Mouse (Mus musculus) liver, embryonic 16.5 days (tissue): ENCODE data around the gene Pptc7. TPM values are rescaled to one million over a fixed set of nuclear protein-coding genes. Genes with fewer than 3 reads are reported as not detected.

Experiments used
- ATAC-seq: fragments of 200-750 bp; cut with Nextera tagmentation; 2 replicates; pipeline ENCODE4 v1.8.0; 2017; ENCODE audit warnings: low read depth, mild to moderate bottlenecking, moderate number of reproducible peaks, moderate library complexity
- H3K27ac ChIP-seq: fragments of 300-500 bp; sonication (generic); 2 replicates; pipeline ENCODE4 v1.5.1; 2014; ENCODE audit warnings: mild to moderate bottlenecking, low read length
- H3K27me3 ChIP-seq: fragments of 300-500 bp; sonication (generic); 2 replicates; pipeline ENCODE4 v1.6.1; 2014; ENCODE audit warnings: low read depth, low read length, mixed read lengths; ENCODE audit not compliant: control insufficient read depth, insufficient read depth
- H3K36me3 ChIP-seq: fragments of 300-500 bp; sonication (generic); 2 replicates; pipeline ENCODE4 v1.6.1; 2014; ENCODE audit warnings: mild to moderate bottlenecking; ENCODE audit not compliant: control insufficient read depth, insufficient read depth
- H3K4me1 ChIP-seq: fragments of 300-500 bp; sonication (generic); 2 replicates; pipeline ENCODE4 v1.6.1; 2014; ENCODE audit warnings: low read depth, low read length, mixed read lengths; ENCODE audit not compliant: control insufficient read depth
- H3K4me2 ChIP-seq: fragments of 300-500 bp; sonication (generic); 2 replicates; pipeline ENCODE4 v1.6.1; 2014; ENCODE audit warnings: low read depth, low read length, mixed read lengths
- H3K4me3 ChIP-seq: fragments of 300-500 bp; sonication (generic); 2 replicates; pipeline ENCODE4 v1.5.1; 2014; ENCODE audit warnings: low read depth, mild to moderate bottlenecking, low read length
- H3K9ac ChIP-seq: fragments of 300-500 bp; sonication (generic); 2 replicates; pipeline ENCODE4 v1.6.1; 2014; ENCODE audit warnings: low read depth, low read length
- H3K9me3 ChIP-seq: fragments of 300-500 bp; sonication (generic); replicated peaks from 2 replicates; pipeline ENCODE4 v1.6.1; 2016; ENCODE audit warnings: low read length; ENCODE audit not compliant: control insufficient read depth
- WGBS: fragments of 180-500 bp; shearing (Covaris S2); extraction: QIAGEN DNeasy Blood & Tissue Kit; methylation state at CpG from one replicate; pipeline ENCODE4 v1.1.7; 2014; ENCODE audit not compliant: insufficient replicate concordance; 5-methylcytosine and 5-hydroxymethylcytosine counted together
- polyA plus RNA-seq: library from polyadenylated mRNA; unstranded; fragments of >200 nt; fragmentation: Nextera tagmentation; extraction: Ambion mirVana; gene quantifications from 2 replicates; pipeline ENCODE4 v1.2.1, GENCODE M21; 2015

Pptc7 gene
- polyA plus RNA-seq, 1 experiment from 2014 or later = 4.1 TPM

GRCm38 (mm10) chr5:122263933-122264905 lies 19.9 kb upstream of the Pptc7 start, which contains the start of gene Tctn1:
Gene Tctn1 (minus strand): TSS chr5:122264460.
- Histone ChIP-seq H3K4me2 (peak within 1 kb of the TSS; percentile 98), H3K4me3 (peak within 1 kb of the TSS; percentile 81), H3K9ac (peak within 1 kb of the TSS; percentile 83), H3K27ac (peak within 1 kb of the TSS; percentile 63), H3K9me3 (no peaks in the 10 kb centered on the region), H3K27me3 (no peaks in the 10 kb centered on the region), H3K4me1 (peaks cover 21% of the 10 kb centered on the region), H3K36me3 (no peaks in the 10 kb centered on the region)
- 1% methylated on average over 49 of the region's 49 CpGs for WGBS
- ATAC-seq = peak; percentile 100

GRCm38 (mm10) chr5:122265187-122265586 lies 19.0 kb upstream of the Pptc7 start:
- H3K4me3 ChIP-seq = no peak overlapping the region
- H3K4me2 ChIP-seq = peak overlapping the region; percentile 74
- H3K27ac ChIP-seq = no peak overlapping the region
- H3K36me3 ChIP-seq = no peaks in the 10 kb centered on the region
- no peaks in the 10 kb centered on the region for H3K9me3 ChIP-seq
- no peaks in the 10 kb centered on the region for H3K27me3 ChIP-seq
- H3K4me1 ChIP-seq = peaks cover 21% of the 10 kb centered on the region
- no peak for ATAC-seq
- WGBS = 57% methylated on average over 3 of the region's 3 CpGs
- H3K9ac ChIP-seq = no peak overlapping the region

- no peaks in the 10 kb centered on the region for H3K36me3 ChIP-seq
- H3K4me3 ChIP-seq = no peak overlapping the region
- H3K27ac ChIP-seq = no peak overlapping the region
- no peak overlapping the region for H3K4me2 ChIP-seq
- ATAC-seq = no peak
- H3K27me3 ChIP-seq = no peaks in the 10 kb centered on the region
- peaks cover 21% of the 10 kb centered on the region for H3K4me1 ChIP-seq
- no peaks in the 10 kb centered on the region for H3K9me3 ChIP-seq
- H3K9ac ChIP-seq = no peak overlapping the region
- WGBS = 64% methylated on average over 2 of the region's 2 CpGs
Measured at GRCm38 (mm10) chr5:122265942-122266341, 18.2 kb upstream of the Pptc7 start.

- Histone ChIP-seq H3K4me2 (no peak overlapping the region), H3K27ac (no peak overlapping the region)
Measured at GRCm38 (mm10) chr5:122267136-122267535, 17.0 kb upstream of the Pptc7 start.

GRCm38 (mm10) chr5:122267899-122268298 lies 16.3 kb upstream of the Pptc7 start:
- Histone ChIP-seq H3K4me1 (peaks cover 15% of the 10 kb centered on the region), H3K9me3 (no peaks in the 10 kb centered on the region), H3K27ac (no peak overlapping the region), H3K4me2 (no peak overlapping the region), H3K9ac (no peak overlapping the region), H3K36me3 (no peaks in the 10 kb centered on the region), H3K27me3 (no peaks in the 10 kb centered on the region), H3K4me3 (no peak overlapping the region)
- WGBS = 11% methylated on average over 5 of the region's 5 CpGs
- no peak for ATAC-seq

More at GRCm38 (mm10) chr5:122267136-122267535, 17.0 kb upstream of the Pptc7 start:
- H3K9ac ChIP-seq = no peak overlapping the region
- H3K9me3 ChIP-seq = no peaks in the 10 kb centered on the region
- WGBS = 39% methylated on average over 7 of the region's 7 CpGs
- no peak for ATAC-seq
- H3K4me3 ChIP-seq = no peak overlapping the region
- no peaks in the 10 kb centered on the region for H3K36me3 ChIP-seq
- H3K4me1 ChIP-seq = peaks cover 15% of the 10 kb centered on the region
- no peaks in the 10 kb centered on the region for H3K27me3 ChIP-seq

GRCm38 (mm10) chr5:122268858-122269604 lies 15.1 kb upstream of the Pptc7 start:
- H3K4me2 ChIP-seq = no peak overlapping the region
- H3K36me3 ChIP-seq = no peaks in the 10 kb centered on the region
- H3K27ac ChIP-seq = no peak overlapping the region
- WGBS = 51% methylated on average over 12 of the region's 12 CpGs
- ATAC-seq = no peak
- no peaks in the 10 kb centered on the region for H3K9me3 ChIP-seq
- no peak overlapping the region for H3K9ac ChIP-seq
- H3K27me3 ChIP-seq = no peaks in the 10 kb centered on the region
- no peak overlapping the region for H3K4me3 ChIP-seq
- peaks cover 9% of the 10 kb centered on the region for H3K4me1 ChIP-seq

GRCm38 (mm10) chr5:122272821-122273220 lies 11.3 kb upstream of the Pptc7 start:
- WGBS = 60% methylated on average over 5 of the region's 5 CpGs
- H3K9me3 ChIP-seq = no peaks in the 10 kb centered on the region
- peaks cover 6% of the 10 kb centered on the region for H3K4me1 ChIP-seq
- ATAC-seq = no peak
- no peaks in the 10 kb centered on the region for H3K27me3 ChIP-seq
- H3K4me3 ChIP-seq = no peak overlapping the region
- no peak overlapping the region for H3K27ac ChIP-seq
- H3K4me2 ChIP-seq = no peak overlapping the region
- no peak overlapping the region for H3K9ac ChIP-seq
- no peaks in the 10 kb centered on the region for H3K36me3 ChIP-seq

- WGBS = 13% methylated on average over 5 of the region's 5 CpGs
- Histone ChIP-seq H3K27me3 (no peaks in the 10 kb centered on the region), H3K4me2 (no peak overlapping the region), H3K4me1 (peaks cover 6% of the 10 kb centered on the region), H3K27ac (peak overlapping the region; percentile 67), H3K9me3 (no peaks in the 10 kb centered on the region), H3K9ac (no peak overlapping the region), H3K36me3 (no peaks in the 10 kb centered on the region), H3K4me3 (no peak overlapping the region)
- ATAC-seq = peak; percentile 80
Measured at GRCm38 (mm10) chr5:122274785-122275184, 9.4 kb upstream of the Pptc7 start.
